Mouse (Mus musculus) forebrain, postnatal 0 days (tissue): Measurements from ENCODE around the gene Msi1. TPM values are rescaled to one million over a fixed set of nuclear protein-coding genes. Genes with fewer than 3 reads are reported as not detected.
A peak's percentile ranks its signal among the peaks of the same experiment; 100 is the strongest.
"Not testable (repeated sequence)": the region's sequence is repeated elsewhere in the genome, so short reads cannot be mapped to it uniquely, and the experiment has no call there.

Experiments
- ATAC-seq: fragments of 200-750 bp; cut with Nextera tagmentation; 2 replicates; pipeline ENCODE4 v1.8.0; 2017; ENCODE audit warnings: mild to moderate bottlenecking, moderate library complexity
- DNase-seq: peaks from one replicate; pipeline ENCODE4 v3.0.0-alpha.2; 2015
- H3K27ac ChIP-seq: fragments of 300-500 bp; sonication (generic); 2 replicates; pipeline ENCODE4 v1.5.1; 2014; ENCODE audit warnings: low read depth, mild to moderate bottlenecking, antibody characterized with exemption, low read length, moderate library complexity, mixed read lengths
- H3K27me3 ChIP-seq: fragments of 300-500 bp; sonication (generic); 2 replicates; pipeline ENCODE4 v1.6.1; 2014; ENCODE audit warnings: mild to moderate bottlenecking, low read length, mixed read lengths; ENCODE audit not compliant: insufficient read depth
- H3K36me3 ChIP-seq: fragments of 300-500 bp; sonication (generic); 2 replicates; pipeline ENCODE4 v1.6.1; 2014; ENCODE audit warnings: mild to moderate bottlenecking, moderate library complexity; ENCODE audit not compliant: insufficient read depth
- H3K4me1 ChIP-seq: fragments of 300-500 bp; sonication (generic); 2 replicates; pipeline ENCODE4 v1.6.1; 2014; ENCODE audit warnings: antibody characterized with exemption; ENCODE audit not compliant: insufficient read depth
- H3K4me2 ChIP-seq: fragments of 300-500 bp; sonication (generic); 2 replicates; pipeline ENCODE4 v1.6.1; 2014; ENCODE audit warnings: low read depth, mild to moderate bottlenecking, moderate library complexity
- H3K4me3 ChIP-seq: fragments of 300-500 bp; sonication (generic); 2 replicates; pipeline ENCODE4 v1.5.1; 2014; ENCODE audit warnings: low read depth, low read length, mixed read lengths
- H3K9ac ChIP-seq: fragments of 300-500 bp; sonication (generic); 2 replicates; pipeline ENCODE4 v1.6.1; 2014; ENCODE audit warnings: mild to moderate bottlenecking
- H3K9me3 ChIP-seq: fragments of 300-500 bp; sonication (generic); 2 replicates; pipeline ENCODE4 v1.6.1; 2016; ENCODE audit warnings: low read length
- CTCF ChIP-seq: sonication (generic); IDR thresholded peaks from 2 replicates; pipeline ENCODE4 v1.5.1; 2016; ENCODE audit warnings: antibody characterized with exemption, control low read depth, low read depth
- WGBS: fragments of 180-500 bp; shearing (Covaris S2); extraction: QIAGEN DNeasy Blood & Tissue Kit; methylation state at CpG from one replicate; pipeline ENCODE4 v1.1.7; 2014; 5-methylcytosine and 5-hydroxymethylcytosine counted together
- polyA plus RNA-seq: library from polyadenylated mRNA; unstranded; fragments of >200 nt; fragmentation: Nextera tagmentation; extraction: Ambion mirVana; gene quantifications from 2 replicates; pipeline ENCODE4 v1.2.1, GENCODE M21; 2015
- total RNA-seq: library from RNA; depleted of rRNA; stranded (reverse); fragments of >200 nt; gene quantifications from 2 replicates; pipeline ENCODE4 v1.2.3, GENCODE M21; 2014

Msi1 gene
- total and polyA plus RNA-seq, 2 experiments from 2014 or later, result 49.9 to 65.9 TPM

DNA sequence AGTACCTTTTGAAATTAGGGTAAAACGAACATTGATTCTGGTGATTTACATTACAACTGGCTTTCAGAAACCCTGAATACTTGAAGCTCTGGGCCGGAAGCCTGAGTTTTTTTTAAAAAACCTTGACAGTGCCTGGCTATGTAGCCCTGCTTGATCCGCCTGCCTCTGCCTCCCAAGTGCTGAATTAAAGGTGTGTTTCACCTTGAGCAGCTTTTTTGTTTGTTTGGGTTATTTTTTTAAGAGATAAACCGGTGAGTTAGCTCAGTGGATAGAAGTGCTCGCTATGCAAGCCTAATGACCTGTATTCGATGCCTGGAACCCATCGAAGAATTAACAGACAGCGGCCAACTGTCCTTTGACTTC lies 61.2 kb downstream of the Msi1 start:
- H3K27ac ChIP-seq, result no peak overlapping the region
- H3K27me3 ChIP-seq, result no peaks in the 10 kb centered on the region
- no peaks in the 10 kb centered on the region for H3K9me3 ChIP-seq
- 9% methylated on average over 8 of the region's 8 CpGs for WGBS
- peak overlapping the region; percentile 72 for H3K4me2 ChIP-seq
- peaks cover 6% of the 10 kb centered on the region; the same call in 1 of the 2 replicates for H3K4me1 ChIP-seq
- H3K36me3 ChIP-seq, result no peaks in the 10 kb centered on the region
- no peak overlapping the region for H3K9ac ChIP-seq
- TF ChIP-seq CTCF, result no peak
- DNase-seq, result no peak
- no peak overlapping the region for H3K4me3 ChIP-seq
- no peak for ATAC-seq

DNA sequence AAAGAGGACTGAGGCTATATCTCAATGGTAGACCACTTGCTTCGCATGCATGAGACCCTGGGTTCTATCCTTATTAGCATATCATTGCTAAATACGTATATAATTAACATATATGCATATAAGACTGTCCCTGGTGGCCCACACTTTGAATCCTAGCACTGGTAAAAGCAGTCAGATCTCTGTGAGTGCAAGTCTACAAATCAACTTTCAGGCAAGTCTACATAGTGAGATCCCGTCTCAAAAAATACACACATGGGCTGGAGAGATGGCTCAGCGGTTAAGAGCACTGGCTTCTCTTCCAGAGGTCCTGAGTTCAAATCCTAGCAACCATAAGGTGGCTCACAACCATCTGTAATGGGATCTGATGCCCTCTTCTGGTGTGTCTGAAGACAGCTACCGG lies 61.7 kb downstream of the Msi1 start:
- peak; percentile 21; the same call in 1 of the 2 replicates for TF ChIP-seq CTCF
- Histone ChIP-seq H3K4me3 (no peak overlapping the region), H3K36me3 (no peaks in the 10 kb centered on the region), H3K4me1 (peaks cover 6% of the 10 kb centered on the region; the same call in 1 of the 2 replicates), H3K27me3 (no peaks in the 10 kb centered on the region), H3K4me2 (0 out of 2 replicates have a peak overlapping the region, but pooled peaks have one; percentile 72), H3K27ac (no peak overlapping the region), H3K9me3 (no peaks in the 10 kb centered on the region), H3K9ac (no peak overlapping the region)
- ATAC-seq (no peak), DNase-seq (no peak)
- 27% methylated on average over 5 of the region's 5 CpGs for WGBS

DNA sequence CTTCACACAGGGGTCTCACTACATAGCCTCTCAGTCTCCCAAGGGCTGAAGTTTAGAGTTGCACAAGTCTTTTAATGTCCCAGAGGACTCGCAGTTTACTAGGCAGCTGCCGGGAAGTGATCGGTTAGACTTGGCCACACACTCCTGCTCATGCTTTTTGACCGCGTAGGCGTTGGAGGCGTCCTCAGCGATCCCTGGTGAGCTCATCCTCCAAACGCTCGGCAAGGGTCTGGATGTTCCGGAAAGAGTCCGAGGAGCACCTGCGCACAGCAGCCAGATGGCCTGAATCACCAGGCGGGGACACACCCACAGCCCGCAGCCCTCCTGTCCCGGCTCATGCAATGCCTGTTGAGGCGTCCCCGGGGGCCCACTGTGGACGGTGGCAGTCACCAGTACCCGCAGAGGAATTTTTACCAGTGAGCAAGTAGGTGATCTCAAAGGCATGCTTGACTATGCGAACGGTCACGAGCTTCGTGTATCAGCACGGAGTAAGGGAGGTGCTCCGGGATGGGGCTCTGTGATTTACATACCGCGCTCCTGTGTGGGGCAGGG lies 62.4 kb downstream of the Msi1 start:
- peaks cover 6% of the 10 kb centered on the region; the same call in 1 of the 2 replicates for H3K4me1 ChIP-seq
- peak overlapping the region; percentile 45 for H3K4me2 ChIP-seq
- H3K27ac ChIP-seq, result no peak overlapping the region
- DNase-seq (no peak), ATAC-seq (no peak)
- H3K27me3 ChIP-seq, result no peaks in the 10 kb centered on the region
- no peak for TF ChIP-seq CTCF
- H3K9ac ChIP-seq, result peak overlapping the region; percentile 23; the same call in 1 of the 2 replicates
- H3K9me3 ChIP-seq, result no peaks in the 10 kb centered on the region
- no peaks in the 10 kb centered on the region for H3K36me3 ChIP-seq
- H3K4me3 ChIP-seq, result no peak overlapping the region
- whole genome bisulfite sequencing, result 5% methylated on average over 28 of the region's 28 CpGs

- Histone ChIP-seq H3K27ac (no peak overlapping the region), H3K36me3 (no peaks in the 10 kb centered on the region), H3K4me1 (peaks cover 6% of the 10 kb centered on the region; the same call in 1 of the 2 replicates), H3K4me3 (no peak overlapping the region), H3K9me3 (no peaks in the 10 kb centered on the region), H3K27me3 (no peaks in the 10 kb centered on the region), H3K9ac (no peak overlapping the region), H3K4me2 (no peak overlapping the region)
- no peak for TF ChIP-seq CTCF
- WGBS, result 75% methylated on average over 6 of the region's 6 CpGs
- no peak for DNase-seq
- ATAC-seq, result no peak
Measured at GRCm38 (mm10) chr5:115492711-115493335, 63.4 kb downstream of the Msi1 start.

DNA sequence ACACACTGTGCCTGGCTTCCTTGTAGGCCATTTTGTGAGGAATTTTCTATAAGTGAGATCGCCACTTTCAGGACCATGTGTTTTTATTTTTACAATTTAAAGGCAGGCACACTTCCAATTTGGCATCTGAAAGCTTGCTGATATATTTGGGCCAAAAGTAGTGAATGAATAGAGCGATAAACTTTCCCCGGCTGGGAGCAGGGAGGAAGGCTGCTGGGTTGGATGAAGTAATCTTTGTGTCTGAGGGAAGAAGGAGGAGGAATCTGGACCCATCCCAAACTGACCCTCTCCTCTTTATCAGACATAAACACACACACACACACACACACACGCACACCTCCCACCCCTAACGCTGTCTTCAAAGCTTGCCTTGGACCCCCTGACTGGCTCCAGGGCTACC lies 64.0 kb downstream of the Msi1 start:
- Histone ChIP-seq H3K4me1 (peaks cover 6% of the 10 kb centered on the region; the same call in 1 of the 2 replicates), H3K9me3 (no peaks in the 10 kb centered on the region), H3K27ac (no peak overlapping the region), H3K27me3 (no peaks in the 10 kb centered on the region), H3K4me3 (no peak overlapping the region), H3K9ac (no peak overlapping the region), H3K4me2 (no peak overlapping the region), H3K36me3 (no peaks in the 10 kb centered on the region)
- 29% methylated on average over 5 of the region's 5 CpGs for WGBS
- ATAC-seq (no peak), DNase-seq (no peak)
- TF ChIP-seq CTCF, result no peak

DNA sequence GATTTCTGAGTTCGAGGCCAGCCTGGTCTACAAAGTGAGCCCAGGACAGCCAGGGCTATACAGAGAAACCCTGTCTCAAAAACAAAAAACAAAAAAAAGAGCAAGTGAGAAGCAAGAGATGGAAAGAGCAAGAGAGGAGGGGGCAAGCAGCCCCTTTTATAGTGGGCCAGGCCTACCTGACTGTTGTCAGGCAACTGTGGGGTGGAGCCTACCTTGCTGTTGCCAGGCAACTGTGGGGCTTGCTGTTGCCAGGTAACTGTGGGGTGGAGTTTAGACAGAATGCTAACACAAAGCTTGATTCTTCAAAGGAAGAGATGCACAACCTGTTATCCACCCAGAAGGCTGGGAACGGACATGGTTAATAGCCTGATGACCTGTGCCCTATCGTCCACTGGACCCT lies 66.2 kb downstream of the Msi1 start:
- not testable (repeated sequence) for H3K36me3 ChIP-seq, DNase-seq, H3K4me1 ChIP-seq, H3K9ac ChIP-seq, H3K27ac ChIP-seq, H3K9me3 ChIP-seq, H3K4me3 ChIP-seq, H3K27me3 ChIP-seq, H3K4me2 ChIP-seq
- WGBS, result 72% methylated on average over 3 of the region's 3 CpGs
- peak; percentile 75; the same call in 1 of the 2 replicates for ATAC-seq

- H3K27ac ChIP-seq, result no peak overlapping the region
- H3K27me3 ChIP-seq, result no peaks in the 10 kb centered on the region
- ATAC-seq (no peak), DNase-seq (no peak)
- no peaks in the 10 kb centered on the region for H3K36me3 ChIP-seq
- WGBS, result 82% methylated on average over 7 of the region's 7 CpGs
- TF ChIP-seq CTCF, result no peak
- no peak overlapping the region for H3K4me2 ChIP-seq
- H3K4me1 ChIP-seq, result 0 out of 2 replicates have a peak, but pooled peaks cover 2% of the 10 kb centered on the region
- H3K4me3 ChIP-seq, result no peak overlapping the region
- H3K9ac ChIP-seq, result no peak overlapping the region
- no peaks in the 10 kb centered on the region for H3K9me3 ChIP-seq
Measured at GRCm38 (mm10) chr5:115497033-115497432, 67.6 kb downstream of the Msi1 start.
